Mouse (Mus musculus) olfactory bulb, adult 2 months (tissue): ENCODE measurements around the gene Fam167b.

Experiments
- CTCF ChIP-seq: fragments of 200-500 bp; IDR thresholded peaks from 2 replicates; pipeline ENCODE4 v1.5.1; 2012; ENCODE audit warnings: low read depth, mild to moderate bottlenecking, low read length, moderate library complexity; ENCODE audit not compliant: insufficient read depth
- POLR2A ChIP-seq: fragments of 200-500 bp; IDR thresholded peaks from 2 replicates; pipeline ENCODE4 v1.6.1; 2012; ENCODE audit warnings: mild to moderate bottlenecking, low read depth, low read length, moderate library complexity; ENCODE audit not compliant: insufficient read depth

- TF ChIP-seq POLR2A = no peak
- TF ChIP-seq CTCF = no peak
Observed at GRCm38 (mm10) chr4:129573093-129573370, 5.3 kb downstream of the Fam167b start.
